Mouse (Mus musculus) olfactory bulb, adult 2 months (tissue): ENCODE measurements at regions not wholly inside any gene's neighbourhood (a gene's known extent, or its start where the extent isn't known, plus 50 kb on each side); places are given as distances from the start of the nearest gene placed in this dataset.

ENCODE experiments used
- CTCF ChIP-seq: fragments of 200-500 bp; IDR thresholded peaks from 2 replicates; pipeline ENCODE4 v1.5.1; 2012; ENCODE audit warnings: low read depth, mild to moderate bottlenecking, low read length, moderate library complexity; ENCODE audit not compliant: insufficient read depth
- POLR2A ChIP-seq: fragments of 200-500 bp; IDR thresholded peaks from 2 replicates; pipeline ENCODE4 v1.6.1; 2012; ENCODE audit warnings: mild to moderate bottlenecking, low read depth, low read length, moderate library complexity; ENCODE audit not compliant: insufficient read depth

GRCm38 (mm10) chr13:57338676-57339075 lies 442.9 kb upstream of the Trpc7 start:
- TF ChIP-seq POLR2A = no peak
- no peak for TF ChIP-seq CTCF
